Mouse (Mus musculus): ENCODE measurements around the gene Wfdc2.
"Not testable (repeated sequence)": the region's sequence is repeated elsewhere in the genome, so short reads cannot be mapped to it uniquely, and the experiment has no call there.

Wfdc2 gene

DNA sequence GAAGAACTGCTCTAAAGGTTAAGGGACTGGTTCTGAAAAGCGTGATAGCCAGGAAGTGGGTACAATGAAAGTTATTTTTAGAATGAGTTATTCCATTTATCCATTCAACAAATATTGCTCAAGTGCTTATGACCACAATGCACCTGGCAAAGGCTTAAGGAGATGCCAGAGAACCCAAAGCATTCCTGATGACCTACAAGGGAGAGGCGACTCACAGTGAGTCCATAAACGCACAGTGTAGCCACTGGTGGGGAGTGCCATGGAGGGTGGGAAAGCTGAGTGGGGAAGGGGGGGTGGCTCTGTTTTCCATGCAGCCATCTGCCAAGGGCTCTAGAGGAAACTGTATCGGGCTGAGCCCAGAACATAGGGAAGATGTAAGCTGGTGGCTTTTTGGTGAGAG, 12.9 kb upstream of the Wfdc2 start:
- no peak for DNase-seq (ENCODE audit: low spot score)

DNA sequence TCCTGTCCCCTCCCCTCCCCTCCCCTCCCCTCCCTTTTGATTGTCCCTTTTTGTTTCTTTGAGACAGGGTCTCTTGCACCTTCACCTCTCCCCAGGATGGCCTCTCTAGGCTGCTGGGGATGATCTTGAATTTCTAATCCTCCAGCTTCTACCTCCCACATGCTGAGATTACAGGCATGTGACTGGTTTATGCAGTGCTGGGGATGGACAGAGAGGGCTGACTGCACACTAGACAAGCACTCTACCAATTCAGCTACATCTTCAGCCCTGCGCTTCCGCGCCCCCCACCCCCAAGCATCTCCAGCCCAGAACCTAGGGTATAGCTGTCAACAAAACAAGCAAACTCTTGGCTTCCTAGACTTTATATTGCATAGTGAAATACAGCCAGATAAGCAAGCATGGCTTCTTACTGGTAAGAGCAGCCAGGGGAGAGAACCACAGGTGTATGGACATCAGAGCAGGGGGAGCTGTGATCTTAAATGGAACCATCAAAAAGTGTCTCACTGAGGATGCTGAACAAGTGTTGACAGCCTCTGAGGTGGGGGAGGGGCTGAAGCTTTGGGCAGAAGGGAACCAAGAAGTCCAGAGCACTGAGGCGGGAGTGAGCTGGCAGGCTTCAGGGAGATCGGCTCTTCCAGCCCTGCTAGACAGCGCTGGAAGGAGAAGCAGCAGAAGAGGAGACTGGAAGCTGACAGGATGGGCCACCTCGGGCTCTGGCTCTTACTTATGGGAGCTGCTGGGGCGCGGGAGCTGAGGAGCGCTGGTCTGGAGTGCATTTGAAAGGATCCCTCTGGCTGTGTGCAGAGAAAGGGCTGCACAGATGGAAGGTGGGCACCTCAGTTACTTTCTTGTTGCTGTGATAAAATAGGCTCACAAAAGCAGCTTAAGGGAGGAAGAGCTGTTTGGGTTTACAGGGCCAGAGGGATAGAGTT, 12.0 kb upstream of the Wfdc2 start:
- no peak for DNase-seq (ENCODE audit: low spot score)

DNA sequence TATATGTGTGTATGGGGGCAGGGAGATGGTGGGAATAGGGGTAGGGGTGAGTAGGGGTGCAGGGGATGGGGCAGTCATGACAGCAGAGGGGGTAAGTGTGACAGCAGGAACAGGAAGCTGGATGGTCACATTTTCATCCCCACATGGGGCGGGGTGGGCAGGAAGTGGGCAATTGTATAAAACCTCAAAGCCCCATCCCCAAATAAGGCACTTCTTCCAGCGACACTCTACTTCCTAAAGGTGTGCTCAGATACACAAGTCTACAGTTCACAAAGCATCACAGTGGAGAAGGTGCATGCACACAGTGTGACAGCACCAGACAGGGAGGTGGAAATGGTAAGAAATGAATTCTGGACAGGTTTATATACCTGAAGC, 11.3 kb upstream of the Wfdc2 start:
- DNase-seq (ENCODE audit: low spot score) = no peak

DNA sequence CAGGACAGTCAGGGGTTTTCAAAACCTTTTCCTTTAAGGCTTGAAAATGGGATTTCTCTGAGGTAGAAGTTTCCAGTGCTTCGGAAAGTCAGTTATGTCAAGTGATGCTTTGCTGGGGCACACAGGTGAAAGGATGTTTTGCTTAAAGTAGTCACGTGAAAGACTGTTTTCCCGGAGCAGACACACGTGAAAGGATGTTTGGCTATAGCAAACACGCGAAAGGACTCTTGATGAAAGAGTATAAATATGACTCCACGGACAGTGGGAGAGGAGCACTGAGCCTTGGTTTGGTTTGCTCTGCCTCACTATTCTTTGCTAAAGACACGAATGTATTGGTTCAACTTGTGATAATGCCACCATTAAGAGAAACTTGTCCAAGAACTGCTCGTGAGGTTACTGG, 10.7 kb upstream of the Wfdc2 start:
- no peak for DNase-seq (ENCODE audit: low spot score)

DNA sequence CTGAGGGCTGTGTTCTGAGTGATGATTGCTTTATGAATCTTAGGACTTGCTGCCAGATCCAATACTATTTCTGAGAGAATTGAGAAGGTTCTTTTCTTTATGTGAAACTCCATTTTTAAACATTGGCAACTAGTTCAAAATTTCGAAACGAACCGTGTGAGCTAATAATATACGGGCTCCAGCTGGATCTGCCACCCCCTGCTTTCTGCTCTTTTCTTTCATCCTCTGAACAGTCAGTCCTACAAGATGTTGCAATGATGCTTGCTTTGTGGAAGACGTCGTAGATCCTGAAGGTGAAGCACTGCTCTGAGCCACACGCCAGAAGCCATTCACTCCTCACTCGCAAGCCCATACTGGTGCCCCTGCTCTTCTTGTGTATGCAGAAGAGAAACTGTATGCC, 3.8 kb upstream of the Wfdc2 start:
- no peak for DNase-seq (ENCODE audit: low spot score)

DNA sequence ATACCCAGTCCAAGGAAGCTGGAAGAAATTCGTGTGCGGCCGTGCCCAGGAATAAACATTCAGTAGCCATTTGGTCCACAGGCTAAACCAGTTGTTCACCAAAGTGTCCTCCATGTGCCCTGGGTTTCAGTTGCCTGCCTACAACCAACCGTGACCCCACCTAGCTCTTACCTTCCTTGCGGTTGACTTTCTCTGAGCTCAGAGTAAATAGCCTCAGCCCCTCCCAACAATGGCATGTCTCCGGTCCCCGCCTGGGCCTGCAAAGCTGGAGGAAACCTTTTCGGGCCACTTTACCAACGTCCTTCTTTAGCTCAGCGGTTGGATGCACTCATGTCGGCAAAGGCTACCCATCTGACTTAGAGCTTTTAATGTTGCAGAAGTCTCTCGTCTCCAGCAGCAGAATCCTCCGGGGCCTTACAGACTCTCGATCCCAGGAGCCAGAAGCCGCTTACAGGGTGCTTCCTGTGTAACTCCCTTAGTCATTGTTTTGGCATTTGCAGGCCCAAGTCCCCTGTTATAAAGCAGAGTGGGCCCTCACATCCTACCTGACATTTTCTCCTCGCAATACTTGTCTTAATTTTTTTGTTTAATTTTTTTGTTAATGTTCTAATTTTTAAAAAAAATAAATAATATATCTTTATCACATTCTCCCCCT, 3.1 kb upstream of the Wfdc2 start:
- DNase-seq (ENCODE audit: low spot score) = no peak

DNA sequence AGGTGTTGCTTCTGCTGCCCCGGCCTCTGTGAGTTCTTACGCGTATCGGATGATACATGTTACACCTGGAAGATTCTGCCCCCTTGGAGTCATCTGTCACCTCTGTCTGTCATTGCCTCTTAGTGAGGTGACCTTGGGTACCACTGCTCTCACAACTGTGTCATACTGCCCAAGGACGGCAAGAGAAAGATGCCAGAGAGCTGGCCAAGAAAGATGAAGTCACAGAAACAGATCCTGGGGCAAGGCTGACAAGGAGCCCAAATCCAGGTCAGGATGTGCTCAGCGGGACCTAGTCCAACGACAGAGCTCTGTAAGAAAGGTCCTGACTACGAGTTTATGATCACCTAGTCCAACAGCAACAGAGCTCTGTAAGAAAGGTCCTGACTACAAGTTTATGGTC, 2.1 kb upstream of the Wfdc2 start:
- no peak for DNase-seq (ENCODE audit: low spot score)

DNA sequence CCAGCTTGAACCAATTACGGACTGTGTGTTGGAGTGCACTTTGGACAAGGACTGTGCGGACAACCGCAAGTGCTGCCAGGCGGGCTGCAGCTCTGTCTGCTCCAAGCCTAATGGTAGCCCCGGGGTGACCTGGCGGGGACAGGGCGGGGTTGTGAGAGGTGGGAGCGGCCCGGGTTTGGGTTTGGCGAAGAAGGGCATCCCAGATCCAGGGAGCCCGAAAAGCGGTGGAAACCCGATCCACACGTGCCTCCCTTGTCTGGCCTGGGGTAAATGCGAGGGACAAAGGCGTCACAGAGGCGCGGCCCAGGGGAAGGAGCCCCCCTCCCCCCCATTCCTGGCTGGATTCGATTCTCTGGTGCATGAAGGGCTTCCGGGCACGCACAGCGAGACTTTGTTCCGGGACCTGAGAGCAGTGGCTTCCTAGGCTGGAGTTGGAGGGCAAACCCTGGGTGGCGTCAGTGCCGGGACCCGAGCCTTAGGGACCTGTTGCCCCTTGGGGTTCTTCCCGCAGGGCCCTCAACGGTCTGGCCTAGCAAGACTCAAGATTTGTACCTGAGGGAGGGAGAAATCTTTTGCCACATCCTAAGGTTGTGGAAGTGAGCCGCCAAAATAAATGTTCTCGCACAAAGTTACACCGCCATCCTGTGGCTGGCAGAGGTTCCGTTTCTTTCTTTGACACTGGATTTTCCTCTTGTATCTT, 1.3 kb downstream of the Wfdc2 start:
- DNase-seq (ENCODE audit: low spot score) = no peak

DNA sequence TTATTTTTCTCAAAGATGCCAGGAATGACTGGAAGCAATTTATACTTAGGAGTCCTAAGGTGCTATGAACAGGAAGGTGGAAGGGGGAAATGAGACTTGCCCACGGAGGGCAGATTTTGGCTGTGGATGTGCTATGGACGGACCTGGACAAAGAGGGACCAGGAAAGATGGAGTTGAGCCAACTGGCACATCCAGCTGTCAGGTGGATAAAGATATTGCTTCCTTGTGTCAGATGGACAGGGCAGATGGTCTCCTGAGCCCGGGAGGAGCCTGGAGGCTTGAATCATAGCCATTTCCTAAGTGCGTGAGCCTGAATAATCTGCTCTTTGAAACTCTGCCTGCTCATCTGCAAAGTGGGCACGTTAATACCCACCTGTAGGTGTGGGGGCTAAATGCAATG, 2.1 kb downstream of the Wfdc2 start:
- no peak for DNase-seq (ENCODE audit: low spot score)

DNA sequence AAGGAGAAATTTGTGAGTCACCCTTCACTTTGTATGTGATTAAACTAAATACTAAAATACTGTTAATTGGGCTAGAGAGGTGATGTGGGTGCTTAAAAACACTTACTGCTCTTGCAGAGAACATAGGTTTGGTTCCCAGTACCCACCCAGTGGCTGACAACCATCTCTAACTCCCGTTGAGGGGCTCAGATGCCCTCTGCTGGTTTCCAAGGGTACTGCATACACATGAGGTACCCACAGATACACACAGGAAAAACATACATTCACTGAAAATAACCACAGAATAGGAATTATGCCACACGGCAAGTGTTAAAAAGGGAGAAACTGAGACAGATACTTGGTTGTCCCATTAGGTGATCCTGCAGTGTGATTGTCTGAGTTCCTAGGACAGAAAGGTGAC, 4.8 kb downstream of the Wfdc2 start:
- no peak for DNase-seq (ENCODE audit: low spot score)

DNA sequence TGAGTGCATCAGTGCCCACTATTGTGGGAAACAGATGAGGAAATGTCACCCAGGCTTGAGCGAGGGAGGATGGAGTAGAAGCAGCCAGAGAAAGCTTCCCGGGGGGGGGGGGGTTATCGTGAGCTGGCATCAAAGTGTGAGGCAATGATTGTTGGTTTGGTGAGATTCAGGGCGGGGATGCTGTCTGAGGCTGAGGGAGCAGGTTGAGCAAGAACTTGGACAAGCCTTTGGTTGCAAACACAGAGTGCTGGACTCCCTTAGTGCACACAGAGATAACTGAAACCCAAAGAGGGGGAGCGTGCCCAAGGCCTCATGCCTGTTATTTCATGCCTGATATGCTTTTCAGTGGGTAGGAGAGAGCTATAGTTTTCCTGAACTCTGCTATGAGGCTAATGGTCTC, 5.2 kb downstream of the Wfdc2 start:
- DNase-seq (ENCODE audit: low spot score) = no peak

DNA sequence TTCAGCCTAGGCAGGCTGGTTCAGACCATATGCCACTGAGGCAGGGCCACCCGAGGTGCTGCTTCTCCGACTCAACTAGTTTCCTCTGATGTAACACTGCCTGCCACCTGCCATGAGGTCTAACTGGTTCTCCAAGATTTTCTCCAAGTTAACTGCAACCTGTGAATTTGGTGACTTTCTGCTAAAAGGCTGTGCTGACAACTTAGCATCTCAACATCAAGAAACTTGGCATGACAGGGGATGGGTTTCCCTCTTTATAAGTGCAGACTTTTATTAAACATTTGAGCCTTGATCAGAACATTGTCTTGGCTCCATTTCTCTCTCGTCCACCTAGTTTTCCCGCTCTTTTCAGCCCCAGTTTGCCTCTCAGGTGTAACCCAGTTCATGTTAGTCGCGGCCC, 11.1 kb downstream of the Wfdc2 start, which contains the start of gene Spint3:
Spint3 (minus strand) TSS at position 101 of the 400 bp plus-strand sequence.
- not testable (repeated sequence) for DNase-seq (ENCODE audit: low spot score)

DNA sequence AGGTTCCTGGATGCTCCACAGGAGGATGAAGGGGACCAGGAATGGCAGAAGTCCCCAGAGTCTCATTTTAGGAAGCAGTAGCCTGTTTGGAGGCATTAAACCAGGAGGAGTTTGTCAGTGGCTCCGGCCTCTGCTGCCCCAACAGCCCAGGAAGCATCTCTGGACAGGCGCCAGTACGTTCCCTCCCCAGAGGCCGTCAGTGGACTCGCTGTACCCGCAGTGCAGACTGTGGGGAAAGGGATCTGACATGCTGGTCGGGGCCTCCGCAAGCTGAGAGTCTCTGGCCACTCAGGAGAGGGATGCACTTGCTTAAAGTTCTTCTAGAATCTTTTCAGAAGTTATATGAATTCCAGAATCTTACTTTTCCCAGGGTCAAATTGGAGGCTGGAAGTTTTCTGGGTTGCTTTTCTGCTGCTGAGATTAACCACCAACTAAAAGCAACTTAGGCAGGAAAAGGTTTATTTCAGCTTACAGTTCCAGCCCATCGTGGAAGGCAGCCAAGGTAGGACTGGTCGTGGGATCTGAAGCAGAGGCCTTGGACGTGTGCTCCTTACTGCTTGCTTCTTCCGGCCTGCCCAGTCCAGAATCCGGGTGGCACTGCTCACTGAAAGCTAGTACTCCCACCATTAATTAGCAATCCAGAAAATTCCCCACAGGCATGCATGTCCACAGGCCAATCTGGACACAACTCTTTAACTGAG, 23.0 kb downstream of the Wfdc2 start, which contains the start of gene Wfdc6a:
Wfdc6a (minus strand) TSS at position 423 of the 701 bp plus-strand sequence.
- DNase-seq (ENCODE audit: low spot score) = not testable (repeated sequence)

DNA sequence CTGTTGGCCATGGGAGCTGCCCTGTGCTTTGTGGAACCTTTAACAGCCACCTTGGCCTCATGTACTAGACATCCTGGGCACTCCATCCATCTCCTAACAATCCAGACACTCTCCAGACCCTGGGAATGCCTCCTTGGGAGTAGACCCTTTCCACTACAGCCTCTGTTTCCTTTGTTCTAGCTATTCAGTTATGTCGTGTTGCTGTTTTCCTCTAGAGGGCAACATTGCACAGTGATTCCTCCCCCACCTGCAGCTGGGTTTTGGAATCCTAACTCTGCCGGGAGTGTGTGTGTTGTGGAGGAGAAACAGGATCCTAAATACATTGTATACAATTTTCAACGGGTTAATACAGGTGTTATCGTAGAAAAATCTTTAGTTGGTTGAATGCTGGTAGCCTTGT, 29.8 kb downstream of the Wfdc2 start:
- no peak for DNase-seq (ENCODE audit: low spot score)

DNA sequence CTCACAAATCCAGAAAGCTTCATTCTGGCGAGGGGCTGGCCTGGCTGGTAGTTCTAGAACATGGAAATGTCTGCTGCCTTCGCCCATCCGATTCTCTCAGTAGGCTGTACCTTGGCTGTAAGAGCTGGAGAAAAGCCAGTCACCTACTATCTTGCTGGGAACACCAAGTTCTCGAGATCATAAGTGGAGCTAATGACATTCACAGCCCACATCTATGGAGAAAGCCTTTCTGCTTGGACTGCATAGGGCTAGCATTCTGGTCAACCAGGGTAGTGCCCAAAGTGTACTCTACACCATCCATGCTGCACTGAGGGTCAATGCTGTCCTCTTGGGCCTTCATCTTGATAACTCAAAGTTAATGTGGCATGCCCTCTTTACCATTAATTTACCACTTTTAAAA, 31.3 kb downstream of the Wfdc2 start, which contains the start of gene Eppin:
Eppin (minus strand) TSS at position 101 of the 400 bp plus-strand sequence.
- no peak for DNase-seq (ENCODE audit: low spot score)

DNA sequence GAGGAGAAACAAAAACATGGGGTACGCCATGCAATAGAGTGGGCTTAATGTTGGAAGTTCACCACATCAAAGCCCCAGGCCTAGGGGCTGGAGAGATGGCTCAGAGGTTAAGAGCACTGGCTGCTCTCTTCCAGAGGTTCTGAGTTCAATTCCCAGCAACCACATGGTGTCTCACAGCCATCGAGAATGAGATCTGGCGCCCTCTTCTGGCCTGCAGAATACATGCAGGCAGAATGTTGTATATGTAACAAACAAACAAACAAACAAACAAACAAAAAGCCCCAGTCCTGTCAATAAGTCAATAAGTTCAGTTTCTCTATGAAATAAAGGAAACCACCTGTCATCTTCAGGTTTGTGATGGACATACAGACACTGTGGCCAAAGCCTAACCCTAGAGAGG, 38.0 kb downstream of the Wfdc2 start:
- no peak for DNase-seq (ENCODE audit: low spot score)

DNA sequence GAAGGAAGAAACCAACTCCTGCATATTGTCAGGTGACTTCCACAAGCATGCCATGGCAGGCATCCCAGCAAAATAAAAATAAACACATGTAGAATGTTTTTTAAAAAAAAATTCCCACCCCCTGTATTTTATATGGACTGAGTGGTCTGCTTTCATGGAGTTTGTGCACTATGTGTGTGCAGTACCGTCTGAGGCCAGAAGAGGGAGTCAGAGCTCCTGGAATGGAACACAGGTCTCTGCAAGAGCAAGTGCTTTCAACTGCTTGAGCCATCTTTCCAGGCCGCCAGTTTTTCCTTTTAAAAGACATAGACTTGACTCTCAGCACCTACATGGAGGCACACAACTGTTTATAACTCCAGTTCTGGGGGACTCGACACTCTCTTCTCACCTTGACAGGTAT, 41.3 kb downstream of the Wfdc2 start:
- no peak for DNase-seq (ENCODE audit: low spot score)

DNA sequence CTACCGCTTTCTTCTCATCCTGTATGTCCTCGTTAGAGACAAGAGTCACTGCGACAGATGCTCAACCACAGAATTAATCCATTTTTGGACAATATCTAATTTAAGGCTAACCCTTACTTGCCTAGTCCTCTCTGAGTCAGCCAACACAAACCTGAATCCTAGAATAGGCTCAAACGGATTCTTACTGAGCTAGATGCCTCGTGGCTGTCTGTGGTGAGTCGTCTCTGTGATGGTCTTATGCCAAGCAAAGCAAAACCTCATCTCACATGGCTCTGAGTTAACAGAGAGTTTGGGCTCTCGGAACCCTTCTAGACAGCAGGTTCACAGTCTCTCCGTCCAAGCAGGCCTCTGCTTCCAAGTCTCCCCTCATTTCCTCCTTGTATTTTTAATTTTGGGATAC, 42.2 kb downstream of the Wfdc2 start:
- DNase-seq (ENCODE audit: low spot score) = no peak

DNA sequence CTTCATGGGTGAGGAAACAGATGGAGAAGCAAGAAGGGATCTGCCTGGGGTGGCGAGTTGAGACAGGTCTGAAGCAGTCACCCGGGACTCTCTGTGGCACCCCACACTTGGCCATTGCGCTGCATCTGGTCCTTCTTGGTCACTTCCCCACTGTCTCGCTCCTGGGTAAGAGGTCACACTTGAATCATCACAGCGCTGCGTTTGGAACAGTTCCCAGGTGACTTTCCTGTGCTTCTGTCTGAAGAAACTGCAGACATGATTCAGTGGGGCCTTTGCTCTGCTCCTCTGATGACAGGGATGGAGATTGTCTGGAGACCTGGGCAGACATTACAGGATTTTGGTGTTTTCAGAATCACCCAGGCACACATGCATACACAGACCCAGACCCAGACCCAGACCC, 46.6 kb downstream of the Wfdc2 start:
- DNase-seq (ENCODE audit: low spot score) = no peak

DNA sequence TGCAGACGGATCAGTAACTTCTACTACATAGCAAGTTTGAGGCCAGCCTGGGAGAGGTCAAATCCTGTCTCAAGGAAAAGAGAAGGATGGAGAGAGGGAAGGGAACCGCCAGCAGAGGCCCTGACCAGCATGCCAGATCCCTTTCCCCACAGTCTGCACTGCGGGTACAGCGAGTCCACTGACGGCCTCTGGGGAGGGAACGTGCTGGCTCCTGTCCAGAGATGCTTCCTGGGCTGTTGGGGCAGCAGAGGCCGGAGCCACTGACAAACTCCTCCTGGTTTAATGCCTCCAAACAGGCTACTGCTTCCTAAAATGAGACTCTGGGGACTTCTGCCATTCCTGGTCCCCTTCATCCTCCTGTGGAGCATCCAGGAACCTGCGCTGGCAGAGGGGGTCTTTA, 51.3 kb downstream of the Wfdc2 start, which contains the start of the genes Wfdc6b and Wfdc8:
Wfdc6b (plus strand) TSS at position 52 of the 400 bp plus-strand sequence.
Wfdc8 (minus strand) TSS at position 156 of the 400 bp plus-strand sequence.
- not testable (repeated sequence) for DNase-seq (ENCODE audit: low spot score)

DNA sequence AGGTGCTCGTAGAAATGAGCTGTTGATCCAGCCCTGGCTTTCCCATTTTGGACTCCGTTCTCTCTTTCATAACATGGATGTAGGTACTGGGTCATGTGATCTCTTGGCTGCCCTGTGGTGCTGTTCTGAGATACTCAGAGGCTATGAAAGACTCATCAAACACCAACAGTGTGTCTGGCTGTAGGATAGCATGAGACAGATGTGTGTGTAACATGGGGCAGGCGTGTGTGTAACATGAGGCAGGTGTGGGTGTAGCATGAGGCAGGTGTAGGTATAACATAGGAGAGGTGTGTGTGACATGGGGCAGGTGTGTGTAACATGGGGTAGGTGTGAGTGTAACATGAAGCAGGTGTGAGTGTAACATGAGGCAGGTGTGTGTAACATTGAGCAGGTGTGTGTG, 53.2 kb downstream of the Wfdc2 start:
- no peak for DNase-seq (ENCODE audit: low spot score)
